Comparison of ENCODE assay signal across 8 mouse cellular contexts in genomic region chr12:45067686-45068085, GRCm38 (mm10). TPM values are rescaled to one million over a fixed set of nuclear protein-coding genes. Genes with fewer than 3 reads are reported as not detected.
DNase-seq lines count a peak whose midpoint lies in the region; ATAC-seq and TF ChIP-seq lines count a peak whose summit lies in the region.
"Had no signal": no experiment of that assay in that cellular context is flagged by ENCODE, and none has a peak within 500 bp of the region (broad histone marks: within the 10 kb centered on the region; RNA-seq: fewer than 3 reads in every experiment).

No protein-coding gene starts in this region.

- WGBS in kidney, postnatal 0 days = 17% methylated on average over 3 of the region's 3 CpGs
- 16% methylated on average over 3 of the region's 3 CpGs for WGBS in limb, embryonic 11.5 days
- 22% methylated on average over 3 of the region's 3 CpGs for WGBS in neural tube, embryonic 13.5 days

- no peak overlapping the region for H3K9ac ChIP-seq in kidney, postnatal 0 days (ENCODE audit: low read depth, low read length)
- no peak overlapping the region for H3K9ac ChIP-seq in limb, embryonic 11.5 days (ENCODE audit: low read length)
- H3K9ac ChIP-seq in neural tube, embryonic 13.5 days = no peak overlapping the region; the same call in 1 of the 2 replicates

- TF ChIP-seq CTCF in kidney, postnatal 0 days (IDR thresholded peaks at IDR 0.05; ENCODE audit: low read depth) = no peak

- no peak for ATAC-seq in kidney, postnatal 0 days (replicated peaks; ENCODE audit: low FRiP score, low read depth)
- no peak for ATAC-seq in limb, embryonic 11.5 days (ENCODE audit: insufficient number of reproducible peaks, low FRiP score, low TSS enrichment, low read depth)
- no peak; the same call in 1 of the 2 replicates for ATAC-seq in neural tube, embryonic 13.5 days (ENCODE audit: low read depth)

- peak; percentile 47 for DNase-seq in kidney, postnatal 0 days (ENCODE audit: low spot score)
- DNase-seq in kidney, postnatal 25 days = no peak
- DNase-seq in forelimb bud, embryonic 11.5 days (ENCODE audit: low read depth, low spot score) = peak; percentile 19
- no peak for DNase-seq in limb, embryonic 11.5 days (ENCODE audit: low spot score)
- no peak for DNase-seq in cerebellum, postnatal 4 days (ENCODE audit: low spot score in 2 of 2)
- DNase-seq in gastrocnemius, postnatal 25 days = no peak

- H3K36me3 ChIP-seq in kidney, postnatal 0 days (ENCODE audit: insufficient read depth, low read length) = no peaks in the 10 kb centered on the region
- H3K36me3 ChIP-seq in limb, embryonic 11.5 days (ENCODE audit: control insufficient read depth, insufficient read depth, low read length) = no peaks in the 10 kb centered on the region
- H3K36me3 ChIP-seq in neural tube, embryonic 13.5 days = no peaks in the 10 kb centered on the region

- no peak overlapping the region for H3K4me3 ChIP-seq in kidney, postnatal 0 days (replicated peaks; ENCODE audit: low read depth, low read length)
- no peak overlapping the region for H3K4me3 ChIP-seq in limb, embryonic 11.5 days (ENCODE audit: low read depth, low read length)
- H3K4me3 ChIP-seq in neural tube, embryonic 13.5 days = no peak overlapping the region

- peak overlapping the region; percentile 15; the same call in 1 of the 2 replicates for H3K4me2 ChIP-seq in kidney, postnatal 0 days (ENCODE audit: low read length)
- peak overlapping the region; percentile 22; the same call in 1 of the 2 replicates for H3K4me2 ChIP-seq in limb, embryonic 11.5 days (ENCODE audit: low read depth, severe bottlenecking)
- H3K4me2 ChIP-seq in neural tube, embryonic 13.5 days = peak overlapping the region; percentile 28

- no peaks in the 10 kb centered on the region for H3K27me3 ChIP-seq in kidney, postnatal 0 days (ENCODE audit: insufficient read depth, low read length)
- H3K27me3 ChIP-seq in limb, embryonic 11.5 days (ENCODE audit: control insufficient read depth, insufficient read depth, low read length) = no peaks in the 10 kb centered on the region
- H3K27me3 ChIP-seq in neural tube, embryonic 13.5 days = peaks cover 15% of the 10 kb centered on the region

- H3K9me3 ChIP-seq in kidney, postnatal 0 days (replicated peaks; ENCODE audit: low read length) = no peaks in the 10 kb centered on the region
- no peaks in the 10 kb centered on the region for H3K9me3 ChIP-seq in limb, embryonic 11.5 days (ENCODE audit: control insufficient read depth, low read length)
- no peaks in the 10 kb centered on the region for H3K9me3 ChIP-seq in neural tube, embryonic 13.5 days

- peaks cover 10% of the 10 kb centered on the region for H3K4me1 ChIP-seq in kidney, postnatal 0 days (replicated peaks; ENCODE audit: insufficient read depth, low read length)
- H3K4me1 ChIP-seq in limb, embryonic 11.5 days (ENCODE audit: control insufficient read depth, insufficient read depth, low read length) = peaks cover 24% of the 10 kb centered on the region
- H3K4me1 ChIP-seq in neural tube, embryonic 13.5 days (replicated peaks) = peaks cover 19% of the 10 kb centered on the region

- H3K27ac ChIP-seq in kidney, postnatal 0 days = peak overlapping the region; percentile 6; the same call in 1 of the 2 replicates
- no peak overlapping the region for H3K27ac ChIP-seq in limb, embryonic 11.5 days (replicated peaks; ENCODE audit: low read depth, low read length)
- no peak overlapping the region for H3K27ac ChIP-seq in neural tube, embryonic 13.5 days (replicated peaks)

RNA-seq across cellular contexts. Expression of gene Stxbp6, which starts 6.8 kb away (rescaled TPM):
- 20.3 and 21.7 TPM in 2 replicates for polyA plus RNA-seq in kidney, postnatal 0 days (2015; fragmentation: Nextera tagmentation; extraction: Ambion mirVana)
- 16.4 and 18.4 TPM in 2 replicates for polyA plus RNA-seq in limb, embryonic 11.5 days (2014; fragmentation: Nextera tagmentation; extraction: Ambion mirVana)
- polyA plus RNA-seq in neural tube, embryonic 13.5 days (2015; fragmentation: Nextera tagmentation; extraction: Ambion mirVana) = 7.5 and 10.2 TPM in 2 replicates
- total RNA-seq in gastrocnemius, postnatal 25 days (2021) = 1 to 10 TPM; 4.2 to 9.0 TPM
- total RNA-seq: MEL had no signal

Comparison
In these comparisons a context has a peak if more than half of its experiments do, and no peak if none do; other contexts are left out.
1. DNase-seq: peak in kidney, postnatal 0 days (single experiment) and forelimb bud, embryonic 11.5 days (single experiment); none in kidney, postnatal 25 days (0 of 2), limb, embryonic 11.5 days (single experiment), cerebellum, postnatal 4 days (0 of 2) and gastrocnemius, postnatal 25 days (single experiment).
2. Peak in every context shown above with its lines, with median percentiles within 50 percentile points of each other: H3K4me2 ChIP-seq.